ENCODE assay signal across 8 mouse cellular contexts in the genomic region with DNA sequence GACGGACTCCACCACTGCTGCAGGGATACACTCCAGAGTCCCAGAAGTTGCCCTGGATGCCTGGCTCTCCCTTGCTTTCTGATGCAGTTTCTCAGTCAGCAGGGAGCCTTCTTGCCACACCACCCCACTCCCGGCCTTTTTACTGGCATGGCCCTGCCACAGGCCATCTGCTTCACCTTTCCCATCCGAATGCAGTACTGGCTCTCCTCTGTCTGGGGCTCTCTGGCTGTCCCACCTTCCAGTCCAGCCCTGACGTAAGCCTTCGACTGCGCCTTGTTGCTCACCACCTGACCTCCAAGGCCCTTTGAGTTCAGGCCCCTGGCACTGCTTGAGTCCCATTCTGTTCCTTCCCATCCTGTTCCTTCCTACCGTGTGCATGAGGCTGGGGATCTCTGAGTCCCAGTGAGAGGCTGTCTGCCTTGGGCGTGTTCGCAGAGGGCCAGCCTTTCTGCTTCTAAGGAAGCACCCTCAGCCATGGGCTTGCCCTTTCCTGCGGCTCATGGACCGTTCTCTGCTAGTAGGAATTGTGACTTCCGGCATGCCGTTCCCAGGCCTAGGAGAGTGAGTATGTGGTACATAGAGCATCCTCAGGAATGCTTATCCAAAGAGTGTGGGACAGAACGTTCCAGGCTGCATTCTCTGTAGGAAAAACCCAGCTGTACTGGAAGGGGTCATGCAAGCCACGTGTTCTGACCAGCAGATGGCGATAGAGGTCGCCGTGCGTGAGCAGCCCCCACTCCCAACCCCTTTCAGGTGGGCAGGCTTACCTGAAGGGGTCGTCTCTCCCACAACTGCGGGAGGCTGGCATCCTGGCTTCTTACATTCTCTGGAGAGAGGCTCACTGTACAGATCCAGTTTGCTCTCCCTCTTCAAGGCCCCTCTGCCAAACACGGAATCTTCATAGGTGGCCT. TPM values are rescaled to one million over a fixed set of nuclear protein-coding genes. Genes with fewer than 3 reads are reported as not detected.
DNase-seq lines count a peak whose midpoint lies in the region; ATAC-seq and TF ChIP-seq lines count a peak whose summit lies in the region.

No protein-coding gene starts in this region.

- 48% methylated on average over 22 of the region's 22 CpGs for WGBS in spleen, adult 2 months
- WGBS in neural tube, embryonic 11.5 days: 32% methylated on average over 22 of the region's 22 CpGs

- ATAC-seq in frontal cortex, adult (ENCODE audit: low TSS enrichment): peak; percentile 25
- ATAC-seq in neural tube, embryonic 11.5 days (ENCODE audit: insufficient read depth, low FRiP score, low TSS enrichment): no peak
- no peak for ATAC-seq in activated CD4-positive, CD25-positive, alpha-beta regulatory T cell, adult 4 months

- no peak overlapping the region for H3K4me2 ChIP-seq in neural tube, embryonic 11.5 days (ENCODE audit: low read depth)

- H3K27me3 ChIP-seq in spleen, adult 2 months (ENCODE audit: control insufficient read depth, insufficient read depth, low read length): peaks cover 8% of the 10 kb centered on the region
- peaks cover 6% of the 10 kb centered on the region; the same call in 1 of the 2 replicates for H3K27me3 ChIP-seq in neural tube, embryonic 11.5 days (ENCODE audit: control insufficient read depth, insufficient read depth, low read length)

- DNase-seq in frontal cortex, postnatal 10 days (ENCODE audit: low spot score in 2 of 2): no peak
- DNase-seq in spleen, adult 2 months (ENCODE audit: low read depth in 1 of 2, low spot score in 2 of 2): peak in 1 of 2 experiments; percentile 11
- no peak for DNase-seq in spleen, adult 12 weeks (ENCODE audit: low spot score)
- DNase-seq in kidney, postnatal 25 days: peak; percentile 58 to 64
- DNase-seq in neural tube, embryonic 11.5 days (ENCODE audit: low spot score): peak; percentile 46

- no peak for TF ChIP-seq POLR2A in spleen, adult 2 months (IDR thresholded peaks at IDR 0.05; ENCODE audit: low read depth, low read length)
- TF ChIP-seq POLR2A in cortical plate, adult 2 months (IDR thresholded peaks at IDR 0.05; ENCODE audit: extremely low read depth, insufficient read depth, low read length): no peak

- H3K27ac ChIP-seq in spleen, adult 2 months (ENCODE audit: insufficient read depth, low read length): no peak overlapping the region
- no peak overlapping the region for H3K27ac ChIP-seq in cortical plate, adult 2 months (ENCODE audit: insufficient read depth, low read length)
- H3K27ac ChIP-seq in neural tube, embryonic 11.5 days (ENCODE audit: low read depth, low read length): no peak overlapping the region

- no peaks in the 10 kb centered on the region for H3K9me3 ChIP-seq in neural tube, embryonic 11.5 days (ENCODE audit: control insufficient read depth, low read length)

- no peak overlapping the region for H3K4me3 ChIP-seq in spleen, adult 2 months (ENCODE audit: extremely low read depth, insufficient read depth, insufficient read length)
- no peak overlapping the region for H3K4me3 ChIP-seq in cortical plate, adult 2 months (ENCODE audit: insufficient read depth, low read length)
- no peak overlapping the region for H3K4me3 ChIP-seq in neural tube, embryonic 11.5 days (ENCODE audit: low read depth, low read length)

- H3K36me3 ChIP-seq in spleen, adult 2 months (ENCODE audit: control insufficient read depth, insufficient read depth, low read length): no peaks in the 10 kb centered on the region
- H3K36me3 ChIP-seq in neural tube, embryonic 11.5 days (ENCODE audit: control insufficient read depth, insufficient read depth, low read length): no peaks in the 10 kb centered on the region

- H3K9ac ChIP-seq in neural tube, embryonic 11.5 days (ENCODE audit: low read length): no peak overlapping the region

- H3K4me1 ChIP-seq in spleen, adult 2 months (ENCODE audit: control insufficient read depth, insufficient read depth, insufficient read length): peaks cover 4% of the 10 kb centered on the region; the same call in 1 of the 2 replicates
- H3K4me1 ChIP-seq in cortical plate, adult 2 months (ENCODE audit: control insufficient read depth, insufficient read depth, low read length): no peaks in the 10 kb centered on the region
- H3K4me1 ChIP-seq in neural tube, embryonic 11.5 days (ENCODE audit: control insufficient read depth, insufficient read depth, low read length): peaks cover 8% of the 10 kb centered on the region

- peak; percentile 73; the same call in 1 of the 2 replicates for TF ChIP-seq CTCF in spleen, adult 2 months (IDR thresholded peaks at IDR 0.05; ENCODE audit: extremely low read depth, insufficient read depth, insufficient read length, insufficient replicate concordance)
- TF ChIP-seq CTCF in cortical plate, adult 2 months (IDR thresholded peaks at IDR 0.05; ENCODE audit: extremely low read depth, insufficient read depth, low read length): peak; percentile 52

RNA-seq across cellular contexts. Expression of a gene that starts 58.2 kb away (rescaled TPM):
- polyA plus RNA-seq in spleen, adult 2 months (2012; rRNA removed): 0.01 TPM in 1 of 2 replicates, not detected in the other
- polyA plus RNA-seq in cortical plate, adult 2 months (2012; rRNA removed): 28.1 and 33.3 TPM in 2 replicates
- polyA plus RNA-seq in neural tube, embryonic 11.5 days (2014; fragmentation: Nextera tagmentation; extraction: Ambion mirVana): 2.9 and 3.1 TPM in 2 replicates
- polyA plus RNA-seq in activated CD4-positive, CD25-positive, alpha-beta regulatory T cell, adult 4 months (2017; shearing (Covaris generic)): under 1 TPM; 0.09 TPM

Comparison
In these comparisons a context has a peak if more than half of its experiments do, and no peak if none do; other contexts are left out.
1. DNase-seq: peak in kidney, postnatal 25 days (2 of 2) and neural tube, embryonic 11.5 days (single experiment); none in frontal cortex, postnatal 10 days (0 of 2) and spleen, adult 12 weeks (single experiment).